Mouse (Mus musculus) neural tube, embryonic 10.5 days (tissue): ENCODE measurements at regions not wholly inside any gene's neighbourhood (a gene's known extent, or its start where the extent isn't known, plus 50 kb on each side); places are given as distances from the start of the nearest gene placed in this dataset.
"Not testable (repeated sequence)": the region's sequence is repeated elsewhere in the genome, so short reads cannot be mapped to it uniquely, and the experiment has no call there.

ENCODE experiments used
- DNase-seq: peaks from one replicate; pipeline ENCODE4 v3.0.0-alpha.2; 2017; ENCODE audit warnings: low spot score; ENCODE audit errors: extremely low spot score

GRCm38 (mm10) chr8:15670722-15671121 is 624.8 kb upstream of the BB014433 start:
- no peak for DNase-seq

- DNase-seq: no peak
Observed at GRCm38 (mm10) chr8:15670298-15670697, 624.4 kb upstream of the BB014433 start.

GRCm38 (mm10) chr8:15669515-15669914 is 623.6 kb upstream of the BB014433 start:
- no peak for DNase-seq

- no peak for DNase-seq
Observed at GRCm38 (mm10) chr8:15660602-15661001, 614.7 kb upstream of the BB014433 start.

GRCm38 (mm10) chr8:15634769-15635366 is 589.0 kb upstream of the BB014433 start:
- no peak for DNase-seq

- no peak for DNase-seq
Observed at GRCm38 (mm10) chr8:15628584-15628983, 582.7 kb upstream of the BB014433 start.

- not testable (repeated sequence) for DNase-seq
Observed at GRCm38 (mm10) chr8:15623602-15624392, 577.9 kb upstream of the BB014433 start.

- DNase-seq: no peak
Observed at GRCm38 (mm10) chr8:15610217-15610616, 564.3 kb upstream of the BB014433 start.

GRCm38 (mm10) chr8:15607598-15608215 is 561.8 kb upstream of the BB014433 start:
- no peak for DNase-seq

- DNase-seq: no peak
Observed at GRCm38 (mm10) chr8:15601531-15601930, 555.7 kb upstream of the BB014433 start.

- DNase-seq: no peak
Observed at GRCm38 (mm10) chr8:15593106-15593505, 547.2 kb upstream of the BB014433 start.

- DNase-seq: no peak
Observed at GRCm38 (mm10) chr8:15583782-15584181, 537.9 kb upstream of the BB014433 start.

- no peak for DNase-seq
Observed at GRCm38 (mm10) chr8:15570091-15570490, 524.2 kb upstream of the BB014433 start.

GRCm38 (mm10) chr8:15567742-15568141 is 521.9 kb upstream of the BB014433 start:
- DNase-seq: no peak

- no peak for DNase-seq
Observed at GRCm38 (mm10) chr8:15562310-15563296, 516.7 kb upstream of the BB014433 start.

- no peak for DNase-seq
Observed at GRCm38 (mm10) chr8:15532027-15532426, 486.1 kb upstream of the BB014433 start.

GRCm38 (mm10) chr8:15525461-15525860 is 479.6 kb upstream of the BB014433 start:
- no peak for DNase-seq

GRCm38 (mm10) chr8:15519896-15520295 is 474.0 kb upstream of the BB014433 start:
- DNase-seq: not testable (repeated sequence)

- no peak for DNase-seq
Observed at GRCm38 (mm10) chr8:15500973-15501372, 455.1 kb upstream of the BB014433 start.

- DNase-seq: no peak
Observed at GRCm38 (mm10) chr8:15497566-15497965, 451.7 kb upstream of the BB014433 start.

GRCm38 (mm10) chr8:15496248-15496647 is 450.4 kb upstream of the BB014433 start:
- DNase-seq: no peak
